Mouse (Mus musculus) embryonic fibroblast, embryonic 13.5 days (primary cell): Measurements from ENCODE around the gene Igfn1.

Source experiments
- CTCF ChIP-seq: IDR thresholded peaks from 2 replicates; pipeline ENCODE4 v1.5.1; 2011; ENCODE audit warnings: mild to moderate bottlenecking, control low read depth, low read length, moderate library complexity, borderline replicate concordance; ENCODE audit not compliant: insufficient read depth
- POLR2A ChIP-seq: IDR thresholded peaks from 2 replicates; pipeline ENCODE4 v1.6.1; 2011; ENCODE audit warnings: low read depth, mild to moderate bottlenecking, control low read depth, low read length, moderate library complexity

DNA sequence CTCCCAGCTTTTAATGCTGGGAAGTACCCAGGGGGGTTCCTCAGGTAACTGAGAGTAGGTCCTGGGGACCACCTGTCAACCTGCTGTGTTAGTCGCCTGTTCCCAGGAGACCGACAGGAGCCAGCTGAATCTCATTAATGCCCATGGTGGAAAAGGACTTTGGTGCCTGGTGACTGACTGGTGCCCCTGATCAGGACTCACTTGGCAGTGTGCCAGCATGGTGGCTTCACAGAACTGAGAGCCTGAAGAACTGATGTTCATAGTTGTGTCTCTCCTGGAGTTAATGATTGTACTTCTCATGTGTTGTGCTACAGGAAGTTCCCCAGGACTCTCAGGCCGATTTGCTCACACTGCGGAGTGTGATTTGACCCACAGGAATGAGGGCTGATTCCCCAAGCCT is 12.7 kb downstream of the Igfn1 start:
- TF ChIP-seq CTCF (no peak), POLR2A (no peak)
